Mouse (Mus musculus): ENCODE data around the gene Prg2.

GRCm38 (mm10) chr2:84955435-84955834 lies 24.8 kb upstream of the Prg2 start:
- TF ChIP-seq CTCF (IDR thresholded peaks at IDR 0.05; ENCODE audit: low read depth, low read length): no peak
- no peak for TF ChIP-seq GATA1 (IDR thresholded peaks at IDR 0.05; ENCODE audit: borderline replicate concordance, low read length)
- TF ChIP-seq POLR2AphosphoS5 (IDR thresholded peaks at IDR 0.05; ENCODE audit: insufficient replicate concordance, low read depth, low read length): no peak
- no peak for TF ChIP-seq TAL1 (conservative IDR thresholded peaks at IDR 0.05; ENCODE audit: low read depth, low read length)

Data from G1E (cell line).